Mouse (Mus musculus): ENCODE measurements around the gene Tmed5. TPM values are rescaled to one million over a fixed set of nuclear protein-coding genes. Genes with fewer than 3 reads are reported as not detected.

The Tmed5 gene
- polyA plus RNA-seq, 1 experiment from 2014 or later: 24.8 TPM

DNA sequence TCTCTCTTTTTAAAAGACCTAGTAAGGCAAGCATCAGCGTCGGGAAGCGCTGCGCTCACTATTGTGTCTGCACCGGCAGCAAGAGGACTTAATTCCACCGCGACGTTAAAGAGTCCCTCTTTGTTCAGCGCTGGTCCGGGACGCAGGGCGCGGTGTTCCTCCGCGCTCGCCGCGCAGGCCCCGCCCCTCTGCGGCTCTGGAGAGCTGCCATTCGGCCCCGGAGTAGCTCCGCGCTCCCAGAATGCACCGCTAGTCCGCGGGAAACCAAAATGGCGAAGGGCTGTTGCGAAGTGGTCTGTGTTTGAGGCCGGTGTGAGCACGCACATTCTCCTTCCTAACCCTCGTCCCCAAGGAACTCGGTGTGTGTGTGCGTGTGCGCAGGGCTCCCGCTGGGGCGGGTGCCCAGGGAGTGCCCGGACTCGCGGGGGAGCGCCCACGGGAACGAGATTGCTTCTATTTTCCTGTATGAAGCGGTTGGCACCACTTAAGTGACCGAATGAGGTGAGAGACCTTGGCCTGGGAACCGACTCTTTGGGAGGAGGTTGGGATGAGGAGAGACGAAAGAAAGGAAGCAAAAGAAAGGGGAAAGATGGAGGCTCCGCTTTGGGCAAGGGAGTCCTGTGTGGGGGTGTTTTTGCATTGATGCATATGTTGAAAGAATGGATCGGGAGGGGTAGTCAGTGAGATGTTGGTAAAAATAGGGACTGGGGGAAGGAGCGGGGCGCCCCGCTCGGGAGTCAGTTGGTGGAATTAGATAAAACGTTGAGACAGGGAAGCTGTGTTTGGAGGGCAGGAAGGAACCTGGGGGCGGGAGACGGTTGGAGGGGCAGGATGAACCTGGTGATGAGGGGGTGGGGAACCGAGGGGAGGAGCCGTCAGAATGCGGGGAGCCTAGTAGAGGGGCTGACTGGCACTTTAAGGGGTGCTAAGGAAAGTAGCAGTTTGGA, 66.7 kb downstream of the Tmed5 start, which contains the start of gene Mtf2:
Gene Mtf2 (plus strand): TSS at position 210 of the 947 bp plus-strand sequence.
- Histone ChIP-seq H3K4me3 (replicated peaks; ENCODE audit: low read length) (peak within 1 kb of the TSS; percentile 77), H3K27me3 (ENCODE audit: control insufficient read depth, insufficient read depth, low read length) (no peaks in the 10 kb centered on the region), H3K27ac (peak within 1 kb of the TSS; percentile 95), H3K9me3 (ENCODE audit: control insufficient read depth, low read length) (0 out of 2 replicates have a peak, but pooled peaks cover 3% of the 10 kb centered on the region), H3K36me3 (replicated peaks; ENCODE audit: control insufficient read depth, insufficient read depth) (peaks cover 18% of the 10 kb centered on the region), H3K4me1 (replicated peaks; ENCODE audit: control insufficient read depth, insufficient read depth, low read length) (peaks cover 14% of the 10 kb centered on the region), H3K4me2 (replicated peaks) (peak within 1 kb of the TSS; percentile 68), H3K9ac (peak within 1 kb of the TSS; percentile 94)
- peak; percentile 99 for DNase-seq (ENCODE audit: low spot score)
- WGBS: under 1% methylated on average over 59 of the region's 59 CpGs
- ATAC-seq (ENCODE audit: low FRiP score): peak; percentile 95

DNA sequence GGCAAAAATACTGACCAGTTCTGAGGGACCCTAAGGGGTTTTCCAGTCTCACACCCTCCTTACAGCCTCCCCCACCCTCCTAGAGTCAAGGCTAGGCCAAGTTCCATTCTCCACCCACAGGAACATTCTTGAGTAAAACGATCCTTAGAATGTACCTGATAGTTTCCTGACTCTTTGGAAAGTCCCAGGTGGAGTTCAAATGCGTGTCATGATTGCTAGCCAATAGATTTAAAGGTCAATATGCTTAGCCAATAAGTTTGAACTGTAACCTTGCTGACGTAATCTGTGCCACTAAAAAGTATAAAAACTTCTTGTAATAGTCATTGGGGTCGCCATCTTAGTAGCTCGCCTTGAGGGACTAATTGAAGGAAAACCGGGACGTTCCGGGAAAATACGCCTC, 72.0 kb downstream of the Tmed5 start:
- Histone ChIP-seq H3K36me3 (replicated peaks; ENCODE audit: control insufficient read depth, insufficient read depth) (no peaks in the 10 kb centered on the region), H3K9me3 (ENCODE audit: control insufficient read depth, low read length) (no peaks in the 10 kb centered on the region), H3K4me2 (replicated peaks) (no peak overlapping the region), H3K27me3 (ENCODE audit: control insufficient read depth, insufficient read depth, low read length) (no peaks in the 10 kb centered on the region), H3K27ac (no peak overlapping the region), H3K9ac (no peak overlapping the region), H3K4me1 (replicated peaks; ENCODE audit: control insufficient read depth, insufficient read depth, low read length) (no peaks in the 10 kb centered on the region), H3K4me3 (replicated peaks; ENCODE audit: low read length) (no peak overlapping the region)
- WGBS: 96% methylated on average over 9 of the region's 9 CpGs
- ATAC-seq (ENCODE audit: low FRiP score) (no peak), DNase-seq (ENCODE audit: low spot score) (no peak)

Other genes with a start within 250 kb of the Tmed5 start
- gene Rpl5, start 232.1 kb downstream of the Tmed5 start, polyA plus RNA-seq (2014; fragmentation: Nextera tagmentation; extraction: Ambion mirVana): 52.2 and 62.2 TPM in 2 replicates
- gene Fam69a, start 145.5 kb downstream of the Tmed5 start, polyA plus RNA-seq (2014; fragmentation: Nextera tagmentation; extraction: Ambion mirVana): 68.0 and 70.4 TPM in 2 replicates
- gene Mtf2, start 66.9 kb downstream of the Tmed5 start, polyA plus RNA-seq (2014; fragmentation: Nextera tagmentation; extraction: Ambion mirVana): 91.9 and 92.1 TPM in 2 replicates
- gene Ccdc18, start 255 bp upstream of the Tmed5 start, polyA plus RNA-seq (2014; fragmentation: Nextera tagmentation; extraction: Ambion mirVana): 1.9 and 2.4 TPM in 2 replicates
- 45.7 and 52.3 TPM in 2 replicates for gene Dr1, start 136.3 kb upstream of the Tmed5 start, polyA plus RNA-seq (2014; fragmentation: Nextera tagmentation; extraction: Ambion mirVana)
- 2.3 and 2.9 TPM in 2 replicates for gene Pigg, start 180.0 kb upstream of the Tmed5 start, polyA plus RNA-seq (2014; fragmentation: Nextera tagmentation; extraction: Ambion mirVana)
- 4.3 and 6.1 TPM in 2 replicates for gene Gm42517, start 235.3 kb upstream of the Tmed5 start, polyA plus RNA-seq (2014; fragmentation: Nextera tagmentation; extraction: Ambion mirVana)